Mouse (Mus musculus) ovary, adult 2 months (tissue): ENCODE results near the gene Tmem255b. TPM values are rescaled to one million over a fixed set of nuclear protein-coding genes. Genes with fewer than 3 reads are reported as not detected.

Source experiments
- polyA plus RNA-seq: library from polyadenylated mRNA; depleted of rRNA; stranded (reverse); fragments of >200 nt; gene quantifications from 2 replicates; pipeline ENCODE4 v1.2.3, GENCODE M21; 2012; rRNA removed

The Tmem255b gene
- polyA plus RNA-seq = 21.5 and 24.1 TPM in 2 replicates

DNA sequence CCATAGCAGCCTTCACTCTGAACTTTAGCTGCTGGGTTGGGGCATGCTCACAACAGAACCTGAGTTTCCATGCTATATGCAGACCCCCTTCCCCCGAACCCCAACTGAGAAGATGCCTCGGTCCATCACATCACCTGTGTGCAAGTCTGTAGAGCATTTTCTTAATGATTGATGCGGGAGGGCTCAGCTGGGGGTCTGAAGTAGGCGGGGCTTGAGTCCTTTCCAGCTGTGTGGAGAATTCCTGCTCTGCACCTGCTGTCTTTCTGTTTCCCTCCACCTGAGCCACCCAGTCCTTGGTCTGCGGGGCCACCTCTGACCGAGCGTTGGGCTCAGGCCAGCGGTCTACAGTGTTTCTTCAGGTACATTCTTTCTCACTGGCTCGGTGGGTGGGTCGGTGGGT lies at the start of gene Tmem255b:
TSS of gene Tmem255b (plus strand) at position 301 of the 400 bp plus-strand sequence.

DNA sequence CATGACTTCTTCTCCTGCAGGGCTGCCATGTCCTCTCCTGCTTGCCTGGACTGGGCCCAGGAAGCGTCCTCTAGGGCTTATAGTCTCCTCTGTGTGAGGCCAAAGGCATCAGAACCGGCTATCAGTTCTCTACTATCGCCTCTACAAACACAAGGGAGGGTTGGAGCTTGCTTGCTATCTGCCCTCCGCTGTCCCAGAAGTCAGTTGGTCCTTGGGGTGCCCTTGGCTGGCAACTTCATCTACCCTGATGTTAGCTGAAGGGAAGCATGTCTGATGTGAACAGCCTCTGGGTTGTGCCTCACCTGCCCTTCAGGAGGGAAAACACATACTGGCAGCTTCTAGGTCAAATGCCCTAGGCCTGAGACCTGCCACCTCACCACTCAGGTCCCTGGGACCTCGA lies 38.3 kb upstream of the Tmem255b start, which contains the start of gene Atp4b:
TSS of gene Atp4b (minus strand) at position 101 of the 400 bp plus-strand sequence.

DNA sequence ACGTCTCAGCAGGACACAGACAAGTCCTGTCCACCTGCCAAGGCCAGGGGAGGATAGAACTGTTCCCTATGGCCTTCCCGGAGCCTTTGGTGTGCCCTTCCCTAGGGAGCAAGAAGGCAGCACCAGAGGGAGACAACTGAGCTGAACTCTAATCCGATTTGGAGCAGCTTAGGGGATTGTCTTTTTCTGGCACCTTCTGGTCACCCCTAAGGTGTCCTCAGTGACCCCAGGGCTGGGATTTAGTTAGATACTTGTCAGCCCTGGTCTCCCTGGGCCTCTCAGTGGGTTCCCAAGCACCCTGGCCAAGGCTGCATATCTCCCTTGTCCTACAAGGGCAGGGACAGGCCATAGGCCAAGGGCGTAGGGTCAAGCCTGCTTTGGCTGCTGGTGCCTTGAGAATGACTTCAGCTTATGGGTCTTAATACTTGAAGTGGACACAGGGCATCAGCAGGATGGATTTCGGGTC lies 30.3 kb upstream of the Tmem255b start, which contains the start of gene Grk1:
TSS of gene Grk1 (plus strand) at position 416 of the 466 bp plus-strand sequence.

DNA sequence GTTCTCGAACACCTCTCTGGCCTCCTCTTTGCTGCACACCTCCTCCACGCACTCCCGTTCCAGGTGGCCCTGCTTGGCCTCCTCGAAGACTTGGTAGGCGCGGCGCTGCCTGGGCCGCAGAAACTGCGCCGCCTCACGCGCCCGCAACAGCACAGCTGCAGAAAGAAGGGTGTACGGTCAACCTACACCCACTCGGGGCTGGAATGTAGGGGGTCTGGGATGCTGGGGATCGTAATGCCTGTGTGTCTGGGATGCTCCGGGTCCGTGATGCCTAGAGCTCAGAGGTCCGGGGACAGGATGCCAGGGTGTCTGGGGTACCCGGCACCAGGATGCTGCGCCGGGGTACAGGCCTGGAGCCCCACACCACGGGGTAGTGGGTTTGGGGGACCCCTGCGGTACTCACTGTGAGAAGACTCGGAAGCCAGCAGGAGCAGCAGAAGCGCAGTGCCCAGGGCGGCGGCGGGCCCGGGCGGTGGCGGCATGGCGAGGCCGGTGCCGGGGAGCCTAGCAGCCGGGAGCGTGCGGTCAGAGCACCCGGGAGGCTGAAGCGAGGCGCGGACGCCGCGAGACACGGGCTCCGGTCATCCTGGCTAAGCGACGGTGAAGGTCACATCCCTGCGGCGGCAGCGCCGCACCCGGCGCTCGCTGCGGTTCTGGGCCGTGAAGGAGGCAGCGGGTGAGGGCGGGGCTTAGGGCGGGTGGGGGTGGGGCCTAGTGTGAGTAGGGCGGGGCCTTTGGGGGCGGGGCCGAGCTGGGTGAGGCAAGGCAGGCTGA lies 59.1 kb downstream of the Tmem255b start, which contains the start of gene Gas6:
TSS of gene Gas6 (minus strand) at position 633 of the 774 bp plus-strand sequence.

Other genes with a start within 250 kb of the Tmem255b start
- gene Grtp1, start 234.6 kb upstream of the Tmem255b start, polyA plus RNA-seq = 11.2 and 15.4 TPM in 2 replicates
- gene Adprhl1, start 181.0 kb upstream of the Tmem255b start, polyA plus RNA-seq = 0.06 and 0.08 TPM in 2 replicates
- 27.7 and 31.3 TPM in 2 replicates for gene Dcun1d2, start 147.1 kb upstream of the Tmem255b start, polyA plus RNA-seq
- gene Tmco3, start 147.0 kb upstream of the Tmem255b start, polyA plus RNA-seq = 46.9 and 49.3 TPM in 2 replicates
- gene Tfdp1, start 96.4 kb upstream of the Tmem255b start, polyA plus RNA-seq = 44.8 and 56.2 TPM in 2 replicates
- gene Atp4b, start 38.4 kb upstream of the Tmem255b start, polyA plus RNA-seq = 1.4 and 1.9 TPM in 2 replicates
- 0.06 TPM in 1 of 2 replicates, not detected in the other for gene Grk1, start 30.1 kb upstream of the Tmem255b start, polyA plus RNA-seq
- 1,061 and 1,187 TPM in 2 replicates for gene Gas6, start 59.3 kb downstream of the Tmem255b start, polyA plus RNA-seq
- gene 1700029H14Rik, start 127.3 kb downstream of the Tmem255b start, polyA plus RNA-seq = not detected in 2 replicates
- gene Rasa3, start 242.4 kb downstream of the Tmem255b start, polyA plus RNA-seq = 34.2 and 35.6 TPM in 2 replicates